Mouse (Mus musculus) liver, embryonic 16.5 days (tissue): ENCODE data around the gene Crb1. TPM values are rescaled to one million over a fixed set of nuclear protein-coding genes. Genes with fewer than 3 reads are reported as not detected.
A peak's percentile ranks its signal among the peaks of the same experiment; 100 is the strongest.

Experiments used
- ATAC-seq: fragments of 200-750 bp; cut with Nextera tagmentation; 2 replicates; pipeline ENCODE4 v1.8.0; 2017; ENCODE audit warnings: low read depth, mild to moderate bottlenecking, moderate number of reproducible peaks, moderate library complexity
- H3K27ac ChIP-seq: fragments of 300-500 bp; sonication (generic); 2 replicates; pipeline ENCODE4 v1.5.1; 2014; ENCODE audit warnings: mild to moderate bottlenecking, low read length
- H3K27me3 ChIP-seq: fragments of 300-500 bp; sonication (generic); 2 replicates; pipeline ENCODE4 v1.6.1; 2014; ENCODE audit warnings: low read depth, low read length, mixed read lengths; ENCODE audit not compliant: control insufficient read depth, insufficient read depth
- H3K36me3 ChIP-seq: fragments of 300-500 bp; sonication (generic); 2 replicates; pipeline ENCODE4 v1.6.1; 2014; ENCODE audit warnings: mild to moderate bottlenecking; ENCODE audit not compliant: control insufficient read depth, insufficient read depth
- H3K4me1 ChIP-seq: fragments of 300-500 bp; sonication (generic); 2 replicates; pipeline ENCODE4 v1.6.1; 2014; ENCODE audit warnings: low read depth, low read length, mixed read lengths; ENCODE audit not compliant: control insufficient read depth
- H3K4me2 ChIP-seq: fragments of 300-500 bp; sonication (generic); 2 replicates; pipeline ENCODE4 v1.6.1; 2014; ENCODE audit warnings: low read depth, low read length, mixed read lengths
- H3K4me3 ChIP-seq: fragments of 300-500 bp; sonication (generic); 2 replicates; pipeline ENCODE4 v1.5.1; 2014; ENCODE audit warnings: low read depth, mild to moderate bottlenecking, low read length
- H3K9ac ChIP-seq: fragments of 300-500 bp; sonication (generic); 2 replicates; pipeline ENCODE4 v1.6.1; 2014; ENCODE audit warnings: low read depth, low read length
- H3K9me3 ChIP-seq: fragments of 300-500 bp; sonication (generic); replicated peaks from 2 replicates; pipeline ENCODE4 v1.6.1; 2016; ENCODE audit warnings: low read length; ENCODE audit not compliant: control insufficient read depth
- WGBS: fragments of 180-500 bp; shearing (Covaris S2); extraction: QIAGEN DNeasy Blood & Tissue Kit; methylation state at CpG from one replicate; pipeline ENCODE4 v1.1.7; 2014; ENCODE audit not compliant: insufficient replicate concordance; 5-methylcytosine and 5-hydroxymethylcytosine counted together
- polyA plus RNA-seq: library from polyadenylated mRNA; unstranded; fragments of >200 nt; fragmentation: Nextera tagmentation; extraction: Ambion mirVana; gene quantifications from 2 replicates; pipeline ENCODE4 v1.2.1, GENCODE M21; 2015

Gene Crb1
- polyA plus RNA-seq, 1 experiment from 2014 or later: not detected

DNA sequence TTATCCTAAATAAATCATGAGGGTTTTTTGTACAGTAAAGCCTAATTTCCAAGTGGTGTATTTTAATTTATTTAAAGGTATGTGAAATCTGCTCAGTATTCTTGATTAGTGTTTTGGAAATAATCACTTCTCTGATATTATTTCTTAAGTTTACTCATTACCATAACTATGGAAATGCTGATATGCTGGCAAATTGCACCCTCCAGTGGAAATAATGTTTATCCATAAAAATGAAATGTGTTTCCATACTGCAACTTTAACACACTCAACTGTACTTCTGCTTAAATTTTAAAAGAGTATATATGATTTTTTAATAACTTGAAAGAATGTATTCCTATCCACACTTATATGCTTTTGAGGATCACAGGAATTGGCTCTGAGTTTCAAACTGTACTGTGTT, 28.9 kb upstream of the Crb1 start:
- Histone ChIP-seq H3K27me3 (no peaks in the 10 kb centered on the region), H3K4me2 (no peak overlapping the region), H3K4me3 (no peak overlapping the region), H3K36me3 (no peaks in the 10 kb centered on the region), H3K4me1 (no peaks in the 10 kb centered on the region), H3K9ac (no peak overlapping the region), H3K9me3 (no peaks in the 10 kb centered on the region), H3K27ac (no peak overlapping the region)
- ATAC-seq: no peak

- H3K36me3 ChIP-seq: no peaks in the 10 kb centered on the region
- H3K4me2 ChIP-seq: no peak overlapping the region
- no peak for ATAC-seq
- H3K4me1 ChIP-seq: no peaks in the 10 kb centered on the region
- no peak overlapping the region for H3K9ac ChIP-seq
- no peaks in the 10 kb centered on the region for H3K27me3 ChIP-seq
- 44% methylated on average over 1 of the region's 1 CpGs for WGBS
- no peaks in the 10 kb centered on the region for H3K9me3 ChIP-seq
- H3K4me3 ChIP-seq: no peak overlapping the region
- no peak overlapping the region for H3K27ac ChIP-seq
Measured at GRCm38 (mm10) chr1:139396589-139396988, 19.7 kb upstream of the Crb1 start.

DNA sequence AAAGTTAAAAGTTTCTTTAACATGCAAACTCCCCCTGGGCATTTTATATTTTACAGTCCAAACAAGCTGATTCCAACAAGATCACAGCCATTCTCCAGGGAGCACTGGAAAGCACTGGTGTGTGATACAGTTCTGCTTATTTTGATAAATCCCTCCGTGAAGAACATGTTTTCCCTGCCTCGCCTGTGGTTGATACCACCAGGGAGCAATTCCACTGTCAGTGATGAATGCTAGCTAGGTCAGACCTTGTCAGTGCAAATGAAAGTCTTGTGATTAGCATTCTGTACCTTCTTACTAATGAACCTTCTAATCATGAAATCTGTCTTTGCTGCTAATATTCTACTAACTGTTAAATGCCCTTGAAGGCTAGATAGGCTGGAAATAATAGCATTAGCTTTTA, 14.8 kb upstream of the Crb1 start:
- H3K4me2 ChIP-seq: no peak overlapping the region
- H3K27ac ChIP-seq: no peak overlapping the region
- H3K4me3 ChIP-seq: no peak overlapping the region
- no peaks in the 10 kb centered on the region for H3K36me3 ChIP-seq
- H3K27me3 ChIP-seq: no peaks in the 10 kb centered on the region
- no peak for ATAC-seq
- no peak overlapping the region for H3K9ac ChIP-seq
- 48% methylated on average over 2 of the region's 2 CpGs for WGBS
- no peaks in the 10 kb centered on the region for H3K9me3 ChIP-seq
- H3K4me1 ChIP-seq: no peaks in the 10 kb centered on the region

DNA sequence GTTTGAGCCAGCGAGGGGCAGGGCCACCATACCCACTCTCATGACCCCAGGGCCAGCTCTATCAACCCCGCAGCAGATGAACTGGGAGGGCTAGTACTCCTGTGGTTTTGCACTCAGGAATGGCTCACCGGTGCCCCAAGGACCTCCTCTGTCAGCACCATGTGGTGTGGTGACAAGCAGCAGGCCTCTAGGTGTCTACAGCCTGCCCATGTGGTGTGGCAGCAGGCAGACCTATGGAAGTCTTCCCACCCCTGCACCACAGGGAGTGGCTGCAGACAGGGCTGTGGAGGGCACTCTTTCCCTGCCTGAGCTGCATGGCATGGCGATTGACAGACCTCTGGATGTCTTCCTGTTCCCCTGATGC, 2.7 kb upstream of the Crb1 start:
- Histone ChIP-seq H3K9me3 (no peaks in the 10 kb centered on the region), H3K27ac (no peak overlapping the region), H3K4me3 (no peak overlapping the region), H3K4me2 (no peak overlapping the region), H3K36me3 (no peaks in the 10 kb centered on the region), H3K27me3 (no peaks in the 10 kb centered on the region), H3K9ac (no peak overlapping the region), H3K4me1 (no peaks in the 10 kb centered on the region)
- ATAC-seq: no peak
- 29% methylated on average over 4 of the region's 4 CpGs for WGBS

GRCm38 (mm10) chr1:139378861-139379620, 2.1 kb upstream of the Crb1 start:
- Histone ChIP-seq H3K4me2 (no peak overlapping the region), H3K27ac (no peak overlapping the region), H3K4me1 (no peaks in the 10 kb centered on the region), H3K4me3 (no peak overlapping the region), H3K9ac (no peak overlapping the region), H3K36me3 (no peaks in the 10 kb centered on the region), H3K9me3 (no peaks in the 10 kb centered on the region), H3K27me3 (no peaks in the 10 kb centered on the region)
- WGBS: 25% methylated on average over 11 of the region's 11 CpGs
- ATAC-seq: 0 out of 2 replicates have a peak, but pooled peaks have one; percentile 32

GRCm38 (mm10) chr1:139375900-139376299, 1.0 kb downstream of the Crb1 start:
- Histone ChIP-seq H3K4me3 (no peak overlapping the region), H3K4me1 (no peaks in the 10 kb centered on the region), H3K27ac (no peak overlapping the region), H3K27me3 (no peaks in the 10 kb centered on the region), H3K9me3 (no peaks in the 10 kb centered on the region), H3K36me3 (no peaks in the 10 kb centered on the region), H3K4me2 (no peak overlapping the region), H3K9ac (no peak overlapping the region)
- ATAC-seq: no peak
- WGBS: 42% methylated on average over 6 of the region's 6 CpGs

GRCm38 (mm10) chr1:139371341-139371740, 5.6 kb downstream of the Crb1 start:
- WGBS: 56% methylated on average over 6 of the region's 6 CpGs
- Histone ChIP-seq H3K27me3 (no peaks in the 10 kb centered on the region), H3K27ac (no peak overlapping the region), H3K4me3 (no peak overlapping the region), H3K4me1 (no peaks in the 10 kb centered on the region), H3K4me2 (no peak overlapping the region), H3K9ac (no peak overlapping the region), H3K36me3 (no peaks in the 10 kb centered on the region), H3K9me3 (no peaks in the 10 kb centered on the region)
- no peak for ATAC-seq

- Histone ChIP-seq H3K4me2 (no peak overlapping the region), H3K27ac (no peak overlapping the region), H3K27me3 (no peaks in the 10 kb centered on the region), H3K36me3 (no peaks in the 10 kb centered on the region), H3K9ac (no peak overlapping the region), H3K9me3 (no peaks in the 10 kb centered on the region), H3K4me1 (no peaks in the 10 kb centered on the region), H3K4me3 (no peak overlapping the region)
- 48% methylated on average over 4 of the region's 4 CpGs for WGBS
- no peak for ATAC-seq
Measured at GRCm38 (mm10) chr1:139348566-139348965, 28.3 kb downstream of the Crb1 start.

DNA sequence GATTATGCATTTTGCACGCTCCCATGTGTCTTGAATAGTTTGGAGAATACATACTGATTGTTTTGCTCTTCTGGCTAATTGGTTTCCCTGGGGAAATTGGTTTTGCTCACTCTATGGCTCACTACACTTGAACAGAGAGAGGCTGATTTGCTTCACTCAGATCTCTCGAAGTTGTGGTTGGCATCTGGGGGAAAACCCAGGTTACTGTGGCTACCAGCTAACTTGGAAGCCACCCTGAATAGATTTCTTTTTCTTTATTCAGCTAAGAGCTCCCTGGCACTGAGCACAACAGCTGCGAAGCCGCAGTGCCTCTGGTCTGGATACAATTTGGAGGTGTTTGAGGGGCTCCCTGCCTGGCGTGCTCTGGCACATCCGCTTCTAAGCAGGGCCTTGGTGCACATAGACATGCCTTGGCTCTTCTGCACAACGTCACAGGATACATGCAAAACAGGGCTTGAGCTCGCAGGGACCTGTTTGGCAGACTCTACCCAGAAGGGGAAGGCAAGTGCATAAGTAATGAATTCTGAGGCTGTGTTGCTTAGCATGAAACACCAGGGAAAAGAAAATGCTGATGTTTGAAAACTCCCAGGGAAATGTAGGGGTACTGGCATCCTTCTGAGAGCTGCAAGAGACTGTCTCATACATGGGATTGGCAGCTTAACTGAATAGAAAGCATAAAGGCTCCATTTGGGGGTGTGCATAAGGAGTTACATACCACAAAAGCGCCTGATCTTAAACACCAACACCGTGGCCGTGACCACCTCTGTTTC, 30.1 kb downstream of the Crb1 start:
- WGBS: 60% methylated on average over 11 of the region's 11 CpGs

More for the DNA sequence above, 30.1 kb downstream of the Crb1 start:
- no peak for ATAC-seq
- Histone ChIP-seq H3K4me2 (no peak overlapping the region), H3K27ac (no peak overlapping the region), H3K9ac (no peak overlapping the region), H3K27me3 (no peaks in the 10 kb centered on the region), H3K4me1 (no peaks in the 10 kb centered on the region), H3K9me3 (no peaks in the 10 kb centered on the region), H3K36me3 (no peaks in the 10 kb centered on the region), H3K4me3 (no peak overlapping the region)
